Mouse (Mus musculus) R1 (cell line): ENCODE results near the gene Bmpr2.

ENCODE experiments used
- DNase-seq: peaks from one replicate; pipeline ENCODE4 v3.0.0-alpha.2; 2018; ENCODE audit warnings: low read depth, low spot score

The Bmpr2 gene

GRCm38 (mm10) chr1:59927131-59927680 lies 164.0 kb downstream of the Bmpr2 start:
- DNase-seq, result no peak
